Mouse (Mus musculus) ES-E14 (cell line): ENCODE measurements around the gene Hrh2. TPM values are rescaled to one million over a fixed set of nuclear protein-coding genes. Genes with fewer than 3 reads are reported as not detected.

Experiments
- DNase-seq: peaks from one replicate; pipeline ENCODE4 v3.0.0-alpha.2; 2013; ENCODE audit warnings: low read depth, low spot score
- H3K27ac ChIP-seq: 2 replicates; pipeline ENCODE4 v1.5.1; 2012; ENCODE audit warnings: low read depth, mild to moderate bottlenecking, low read length, moderate library complexity, mixed read lengths; ENCODE audit not compliant: poor library complexity, insufficient read depth, severe bottlenecking
- H3K36me3 ChIP-seq: 2 replicates; pipeline ENCODE4 v1.6.1; 2012; ENCODE audit warnings: mild to moderate bottlenecking, low read length, moderate library complexity, mixed read lengths; ENCODE audit not compliant: control insufficient read depth, poor library complexity, insufficient read depth, severe bottlenecking
- H3K4me1 ChIP-seq, 2 experiments: fragments of 150-350 bp in 1 of 2; sonication (generic) in 1 of 2; 2 replicates each; pipeline ENCODE4 v1.6.1; 2012; ENCODE audit warnings: low read length in 2 of 2, mild to moderate bottlenecking in 1 of 2, mixed read lengths in 1 of 2; ENCODE audit not compliant: control insufficient read depth in 2 of 2, insufficient read depth in 2 of 2, poor library complexity in 1 of 2
- H3K4me3 ChIP-seq, 2 experiments: fragments of 150-350 bp in 1 of 2; sonication (generic) in 1 of 2; 2 replicates each; pipeline ENCODE4 v1.5.1; 2012; ENCODE audit warnings: low read length in 2 of 2, low read depth in 1 of 2, mild to moderate bottlenecking in 1 of 2, mixed read lengths in 1 of 2; ENCODE audit not compliant: insufficient read depth in 1 of 2, poor library complexity in 1 of 2, severe bottlenecking in 1 of 2
- H3K9ac ChIP-seq: 2 replicates; pipeline ENCODE4 v1.6.1; 2012; ENCODE audit warnings: low read depth, mild to moderate bottlenecking, low read length, mixed read lengths; ENCODE audit not compliant: poor library complexity, insufficient read depth, severe bottlenecking
- H3K9me3 ChIP-seq: fragments of 150-350 bp; sonication (generic); 2 replicates; pipeline ENCODE4 v1.6.1; 2012; ENCODE audit warnings: low read depth, mild to moderate bottlenecking, low read length; ENCODE audit not compliant: control insufficient read depth, insufficient read depth
- CHD2 ChIP-seq: IDR thresholded peaks from 2 replicates; pipeline ENCODE4 v1.6.1; 2014; ENCODE audit warnings: mild to moderate bottlenecking, low read depth, low read length, inconsistent platforms
- HCFC1 ChIP-seq: IDR thresholded peaks from 2 replicates; pipeline ENCODE4 v1.6.1; 2012; ENCODE audit warnings: low read length, inconsistent platforms, borderline replicate concordance; ENCODE audit not compliant: insufficient read depth
- MAFK ChIP-seq: IDR thresholded peaks from 2 replicates; pipeline ENCODE4 v1.6.1; 2014; ENCODE audit warnings: mild to moderate bottlenecking, low read depth, low read length, inconsistent platforms; ENCODE audit not compliant: insufficient read depth
- ZC3H11A ChIP-seq: IDR thresholded peaks from 2 replicates; pipeline ENCODE4 v1.6.1; 2012; ENCODE audit warnings: low read depth, mild to moderate bottlenecking, inconsistent platforms, low read length, borderline replicate concordance
- ZNF384 ChIP-seq: IDR thresholded peaks from 2 replicates; pipeline ENCODE4 v1.6.1; 2012; ENCODE audit warnings: low read depth, low read length, inconsistent platforms
- in situ Hi-C, 2 experiments: fragments of 600-800 bp; cut with MboI; formaldehyde crosslinking; loops; one replicate each; pipeline ENCODE4 v1.15.1; 2025; ENCODE audit warnings: low sequenced_read_pairs in 2 of 2, inconsistent platforms in 1 of 2; ENCODE audit not compliant: unreplicated experiment in 2 of 2
- total RNA-seq: library from RNA; depleted of rRNA; stranded (reverse); fragments of 300-350 nt; gene quantifications from 2 replicates; pipeline ENCODE4 v1.2.3, GENCODE M21; 2012

Gene Hrh2
- total RNA-seq, 1 experiment = 0.62 TPM

- TF ChIP-seq MAFK (no peak), HCFC1 (no peak)
- peaks cover 2% of the 10 kb centered on the region in 2 experiments; a peak in 2 of 4 replicates for H3K4me1 ChIP-seq
- no peaks in the 10 kb centered on the region for H3K9me3 ChIP-seq
- H3K4me3 ChIP-seq = no peak overlapping the region
- in situ Hi-C loops = no loop called here
- no peak overlapping the region for H3K27ac ChIP-seq
- H3K36me3 ChIP-seq = no peaks in the 10 kb centered on the region
- H3K9ac ChIP-seq = no peak overlapping the region
- DNase-seq = no peak
Measured at GRCm38 (mm10) chr13:54193580-54193979, 1.7 kb downstream of the Hrh2 start.

- Histone ChIP-seq H3K4me3 (no peak overlapping the region), H3K36me3 (no peaks in the 10 kb centered on the region), H3K27ac (no peak overlapping the region), H3K4me1 (no peaks in the 10 kb centered on the region; a peak in 1 of 4 replicates), H3K9me3 (no peaks in the 10 kb centered on the region), H3K9ac (no peak overlapping the region)
- in situ Hi-C loops = no loop called here
- TF ChIP-seq MAFK (no peak), ZC3H11A (no peak), HCFC1 (no peak), ZNF384 (no peak), CHD2 (no peak)
- peak; percentile 33 for DNase-seq
Measured at GRCm38 (mm10) chr13:54199000-54199399, 7.1 kb downstream of the Hrh2 start.

- H3K36me3 ChIP-seq = no peaks in the 10 kb centered on the region
- no peaks in the 10 kb centered on the region for H3K9me3 ChIP-seq
- no peaks in the 10 kb centered on the region; a peak in 1 of 4 replicates for H3K4me1 ChIP-seq
- TF ChIP-seq MAFK (no peak), ZC3H11A (no peak), HCFC1 (no peak), CHD2 (no peak), ZNF384 (no peak)
- in situ Hi-C loops = no loop called here
- no peak overlapping the region for H3K4me3 ChIP-seq
- no peak for DNase-seq
- no peak overlapping the region for H3K27ac ChIP-seq
- H3K9ac ChIP-seq = no peak overlapping the region
Measured at GRCm38 (mm10) chr13:54202458-54202857, 10.5 kb downstream of the Hrh2 start.

- TF ChIP-seq MAFK = no peak
- TF ChIP-seq ZC3H11A = no peak
- no peak for TF ChIP-seq ZNF384
- no peak for TF ChIP-seq HCFC1
- no peak for TF ChIP-seq CHD2
- Histone ChIP-seq H3K27ac (no peak overlapping the region), H3K9me3 (no peaks in the 10 kb centered on the region), H3K4me1 (no peaks in the 10 kb centered on the region; a peak in 1 of 4 replicates), H3K4me3 (no peak overlapping the region), H3K36me3 (no peaks in the 10 kb centered on the region), H3K9ac (no peak overlapping the region)
- in situ Hi-C loops = no loop called here
- DNase-seq = no peak
Measured at GRCm38 (mm10) chr13:54203419-54203818, 11.5 kb downstream of the Hrh2 start.

- Histone ChIP-seq H3K9me3 (no peaks in the 10 kb centered on the region), H3K4me1 (peaks cover 0 to 2% of the 10 kb centered on the region in 2 experiments; a peak in 1 of 4 replicates), H3K9ac (no peak overlapping the region), H3K4me3 (no peak overlapping the region), H3K27ac (no peak overlapping the region), H3K36me3 (no peaks in the 10 kb centered on the region)
- DNase-seq = no peak
- in situ Hi-C loops = no loop called here
- no peak for TF ChIP-seq MAFK
- TF ChIP-seq ZC3H11A = no peak
- TF ChIP-seq ZNF384 = no peak
- no peak for TF ChIP-seq CHD2
- TF ChIP-seq HCFC1 = no peak
Measured at GRCm38 (mm10) chr13:54205195-54205594, 13.3 kb downstream of the Hrh2 start.
